Mouse (Mus musculus) thymus, postnatal 14 days (tissue): ENCODE measurements around the gene Klhdc8b.

Experiments used
- DNase-seq: peaks from one replicate; pipeline ENCODE4 v3.0.0; 2021

Klhdc8b gene

DNA sequence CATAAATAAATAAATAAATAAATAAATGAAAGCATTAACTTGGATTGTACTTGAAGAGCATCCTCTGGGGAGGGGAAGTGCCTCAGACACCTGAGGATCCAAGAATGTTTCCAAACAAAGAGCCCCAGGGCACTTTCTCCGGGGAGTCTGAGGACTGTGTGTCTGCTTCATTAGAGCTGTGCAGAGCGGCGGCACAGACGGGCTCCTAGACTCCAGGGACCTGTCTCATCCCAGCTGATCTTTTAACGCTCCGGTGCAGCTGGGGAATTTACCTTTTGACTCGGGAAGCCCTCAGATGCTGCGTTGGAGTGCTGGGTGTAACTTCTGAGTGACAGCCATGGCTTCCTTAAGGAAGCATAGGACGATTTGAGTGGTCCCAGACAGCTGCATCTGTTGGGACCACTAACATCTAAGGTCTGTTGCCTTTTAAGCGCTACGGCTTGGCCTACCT lies at the start of gene Klhdc8b:
Klhdc8b (minus strand) TSS at position 401 of the 451 bp plus-strand sequence.
- DNase-seq = no peak

DNA sequence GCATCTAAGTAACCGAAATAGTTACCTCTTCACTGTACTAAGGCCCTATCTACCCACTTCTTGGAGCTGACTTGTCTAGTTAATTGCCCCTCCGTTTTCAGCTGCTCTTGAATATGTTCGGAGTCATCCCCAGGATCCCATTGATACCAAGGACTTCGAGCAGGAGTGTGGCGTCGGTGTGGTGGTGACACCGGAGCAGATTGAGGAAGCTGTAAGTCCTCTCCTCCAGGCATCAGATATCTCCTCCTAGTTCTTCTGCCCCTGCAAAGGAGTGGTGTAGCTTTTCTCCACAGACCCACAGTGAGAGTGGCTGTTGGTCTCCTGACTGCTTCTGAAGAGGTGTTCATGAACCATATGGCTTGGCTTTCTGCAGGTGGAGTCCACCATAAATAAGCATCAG lies 47.4 kb upstream of the Klhdc8b start:
- no peak for DNase-seq

DNA sequence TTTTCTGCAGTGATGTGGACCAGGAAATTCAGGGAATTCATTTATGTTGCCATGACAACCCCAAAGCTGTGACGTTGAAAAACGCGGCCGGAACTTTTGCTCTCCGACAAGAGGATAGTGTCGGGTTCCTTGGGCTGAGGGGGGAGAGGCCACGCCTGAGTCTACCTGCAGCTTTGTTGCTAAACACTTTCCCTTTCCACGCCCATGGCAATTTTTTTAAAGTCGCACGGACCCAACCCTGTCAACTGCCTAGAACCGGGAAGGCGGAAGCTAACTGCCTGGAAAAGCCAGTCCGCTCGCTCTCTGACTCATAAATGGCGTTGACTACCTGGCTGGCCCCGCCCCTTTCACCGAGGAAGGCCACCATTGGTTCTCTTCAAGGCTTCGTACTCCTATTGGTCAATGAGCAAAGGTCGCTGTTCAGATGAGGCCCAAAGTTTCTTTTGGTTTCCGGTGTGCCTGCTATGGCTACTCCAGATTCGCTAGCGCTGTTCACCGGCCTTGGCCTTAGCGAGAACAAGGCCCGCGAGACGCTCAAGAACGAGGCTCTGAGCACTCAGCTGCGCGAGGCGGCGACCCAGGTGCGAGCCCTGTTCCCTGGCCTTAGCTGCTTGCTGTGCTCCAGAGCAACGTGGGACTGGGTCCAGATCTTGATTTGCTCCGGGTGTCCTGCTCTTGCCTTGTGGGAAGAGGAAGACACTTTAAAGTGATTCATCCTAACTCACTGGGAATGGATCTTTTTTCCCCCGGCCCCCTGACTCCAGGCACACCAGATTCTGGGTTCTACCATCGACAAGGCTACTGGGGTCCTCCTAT lies 46.4 kb upstream of the Klhdc8b start, which contains the start of gene Qars:
Qars (plus strand) TSS at position 88 of the 816 bp plus-strand sequence.
- DNase-seq = peak; percentile 95

DNA sequence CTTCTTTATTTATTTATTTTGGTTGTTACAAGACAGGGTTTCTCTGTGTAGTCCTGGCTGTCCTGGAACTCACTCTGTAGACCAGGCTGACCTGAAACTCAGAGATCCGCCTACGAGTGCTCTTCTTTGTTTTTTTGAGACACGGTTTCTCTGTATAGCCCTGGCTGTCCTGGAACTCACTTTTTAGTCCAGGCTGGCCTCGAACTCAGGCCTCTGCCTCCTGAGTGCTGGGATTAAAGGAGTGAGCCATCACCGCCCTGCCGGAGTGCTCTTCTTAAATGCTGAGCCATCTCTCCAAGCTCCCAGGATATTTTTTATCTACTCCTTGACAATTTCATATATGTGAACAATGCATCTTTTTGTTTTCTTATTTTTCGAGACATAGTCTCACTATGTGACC lies 45.5 kb upstream of the Klhdc8b start:
- no peak for DNase-seq

DNA sequence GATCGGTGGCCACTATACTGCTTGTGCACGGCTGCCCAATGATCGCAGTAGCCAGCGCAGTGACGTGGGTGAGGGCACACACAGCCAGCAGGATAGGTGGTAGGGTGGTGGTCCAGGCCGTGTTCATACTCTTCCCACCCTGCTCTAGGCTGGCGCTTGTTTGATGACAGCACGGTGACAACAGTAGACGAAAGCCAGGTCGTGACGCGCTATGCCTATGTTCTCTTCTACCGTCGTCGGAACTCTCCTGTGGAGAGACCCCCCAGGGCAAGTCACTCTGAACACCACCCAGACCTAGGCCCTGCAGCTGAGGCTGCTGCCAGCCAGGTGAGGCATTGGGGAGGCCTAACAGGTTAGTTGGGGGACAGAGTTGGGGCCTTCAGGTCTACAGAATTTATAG lies 38.6 kb upstream of the Klhdc8b start:
- no peak for DNase-seq

DNA sequence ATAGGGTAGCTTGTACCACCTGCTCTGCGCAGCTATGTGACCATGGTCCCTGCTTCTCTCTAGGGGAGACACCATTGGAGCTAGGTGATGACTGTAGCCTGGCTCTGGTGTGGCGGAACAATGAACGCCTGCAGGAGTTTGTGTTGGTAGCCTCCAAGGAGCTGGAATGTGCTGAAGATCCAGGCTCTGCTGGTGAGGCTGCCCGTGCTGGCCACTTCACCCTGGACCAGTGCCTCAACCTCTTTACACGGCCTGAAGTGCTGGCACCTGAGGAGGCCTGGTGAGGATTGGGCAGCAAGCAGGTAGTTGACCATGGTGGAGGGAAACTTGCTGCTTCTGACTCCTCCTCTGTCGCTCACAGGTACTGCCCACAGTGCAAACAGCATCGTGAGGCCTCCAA lies 37.9 kb upstream of the Klhdc8b start:
- no peak for DNase-seq

DNA sequence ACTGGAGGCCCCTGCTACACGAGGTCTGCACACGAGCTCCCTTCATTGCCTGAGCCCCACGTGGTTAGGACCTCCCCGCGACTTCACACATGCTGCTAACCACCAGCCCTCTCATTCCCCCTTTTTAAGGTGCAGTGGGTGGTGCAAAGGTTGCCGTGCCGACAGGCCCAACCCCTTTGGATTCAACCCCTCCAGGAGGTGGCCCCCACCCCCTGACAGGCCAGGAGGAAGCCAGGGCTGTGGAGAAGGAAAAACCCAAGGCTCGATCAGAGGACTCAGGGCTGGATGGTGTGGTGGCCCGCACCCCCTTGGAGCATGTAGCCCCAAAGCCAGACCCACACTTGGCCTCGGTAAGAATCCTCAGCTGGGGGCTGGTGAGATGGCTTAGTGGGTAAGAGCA lies 33.5 kb upstream of the Klhdc8b start:
- DNase-seq = no peak

DNA sequence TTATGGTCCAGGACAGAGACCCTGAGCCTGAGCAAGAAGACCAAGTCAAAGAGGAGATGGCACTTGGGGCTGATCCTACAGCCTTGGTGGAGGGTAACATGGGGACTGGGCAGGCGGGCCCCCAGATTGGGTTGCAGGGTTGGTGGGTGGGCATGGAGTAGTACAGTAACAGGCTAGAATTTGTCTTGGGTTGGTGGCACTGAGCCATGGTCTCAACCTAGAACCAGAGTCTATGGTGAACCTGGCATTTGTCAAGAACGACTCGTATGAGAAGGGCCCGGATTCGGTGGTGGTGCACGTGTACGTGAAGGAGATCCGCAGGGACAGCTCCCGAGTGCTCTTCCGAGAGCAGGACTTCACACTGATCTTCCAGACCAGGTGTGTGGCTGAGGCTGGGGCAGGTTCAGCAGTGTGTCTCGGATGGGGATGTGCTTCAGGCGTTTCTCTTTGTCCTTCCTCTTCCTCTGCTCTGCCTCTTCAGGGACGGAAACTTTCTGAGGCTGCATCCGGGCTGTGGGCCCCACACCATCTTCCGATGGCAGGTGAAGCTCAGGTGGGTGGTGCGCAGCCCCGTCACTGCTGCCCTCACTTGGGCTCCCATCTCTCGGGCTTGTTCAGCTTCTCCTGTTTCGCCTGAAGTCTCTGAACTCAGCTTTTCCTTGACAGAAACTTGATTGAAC lies 32.9 kb upstream of the Klhdc8b start:
- DNase-seq = no peak

DNA sequence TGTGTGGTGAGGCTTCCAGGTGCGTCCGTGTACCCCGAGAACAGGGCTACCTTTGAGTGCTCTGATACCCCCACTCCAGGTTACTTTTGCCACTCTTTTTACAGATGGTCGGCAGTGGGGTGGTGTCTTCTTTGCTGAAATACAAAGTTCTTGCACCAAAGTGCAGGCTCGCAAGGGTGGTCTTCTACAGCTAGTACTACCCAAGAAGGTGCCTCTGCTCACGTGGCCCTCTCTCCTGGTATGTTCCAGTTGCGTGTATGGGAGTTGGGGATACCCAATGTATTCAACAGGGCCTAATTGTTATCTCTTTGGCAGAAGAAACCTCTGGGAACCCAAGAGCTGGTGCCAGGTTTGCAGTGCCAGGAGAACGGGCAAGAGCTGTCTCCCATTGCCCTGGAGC lies 31.9 kb upstream of the Klhdc8b start:
- DNase-seq = no peak

DNA sequence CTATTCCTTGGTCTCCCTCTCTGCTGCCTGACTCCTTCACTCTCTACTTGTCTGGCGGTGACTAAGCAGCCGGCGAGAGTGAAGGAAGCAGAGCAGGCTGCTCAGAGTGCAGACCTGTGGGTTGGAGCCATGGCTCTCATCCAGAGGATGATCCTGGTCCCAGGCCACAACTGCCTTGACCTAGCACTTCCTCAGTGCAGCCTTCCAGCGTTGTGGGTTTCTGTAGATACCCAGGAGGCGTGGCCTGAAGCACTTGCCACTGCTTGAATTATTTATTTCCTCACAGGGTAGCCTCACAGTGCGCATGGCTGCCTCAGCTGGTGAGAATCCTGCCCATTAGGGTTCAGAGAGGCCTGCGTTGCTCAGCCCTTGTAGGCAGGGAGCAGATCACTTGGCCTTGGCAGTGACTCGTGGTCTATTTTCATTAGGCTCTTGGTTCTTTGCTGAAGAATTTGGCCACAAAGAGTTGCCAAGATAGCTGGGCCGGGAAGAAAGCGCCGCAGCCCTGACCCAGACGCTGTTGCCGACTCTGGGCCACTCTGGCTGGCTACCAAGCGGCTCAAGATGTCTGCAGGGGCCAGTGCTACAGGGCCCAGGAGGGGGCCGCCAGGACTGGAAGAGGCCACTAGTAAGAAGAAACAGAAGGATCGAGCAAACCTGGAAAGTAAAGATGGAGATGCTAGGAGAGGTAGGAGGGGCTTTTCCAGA lies 30.8 kb upstream of the Klhdc8b start:
- no peak for DNase-seq

DNA sequence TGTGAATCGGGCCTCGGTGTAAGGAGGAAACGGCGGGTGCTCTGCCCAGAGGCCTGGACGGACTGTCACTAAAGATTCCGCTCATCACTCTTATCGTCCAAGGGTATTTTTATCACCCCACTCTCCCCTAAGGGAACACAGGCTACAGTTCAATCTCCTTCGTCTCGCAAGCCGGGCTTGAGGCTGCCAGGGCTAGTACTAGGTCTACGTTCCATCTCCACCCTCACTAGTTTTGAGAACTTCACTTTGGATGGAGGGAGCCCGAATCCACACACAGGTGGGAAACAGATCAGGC lies 29.9 kb upstream of the Klhdc8b start:
- no peak for DNase-seq

DNA sequence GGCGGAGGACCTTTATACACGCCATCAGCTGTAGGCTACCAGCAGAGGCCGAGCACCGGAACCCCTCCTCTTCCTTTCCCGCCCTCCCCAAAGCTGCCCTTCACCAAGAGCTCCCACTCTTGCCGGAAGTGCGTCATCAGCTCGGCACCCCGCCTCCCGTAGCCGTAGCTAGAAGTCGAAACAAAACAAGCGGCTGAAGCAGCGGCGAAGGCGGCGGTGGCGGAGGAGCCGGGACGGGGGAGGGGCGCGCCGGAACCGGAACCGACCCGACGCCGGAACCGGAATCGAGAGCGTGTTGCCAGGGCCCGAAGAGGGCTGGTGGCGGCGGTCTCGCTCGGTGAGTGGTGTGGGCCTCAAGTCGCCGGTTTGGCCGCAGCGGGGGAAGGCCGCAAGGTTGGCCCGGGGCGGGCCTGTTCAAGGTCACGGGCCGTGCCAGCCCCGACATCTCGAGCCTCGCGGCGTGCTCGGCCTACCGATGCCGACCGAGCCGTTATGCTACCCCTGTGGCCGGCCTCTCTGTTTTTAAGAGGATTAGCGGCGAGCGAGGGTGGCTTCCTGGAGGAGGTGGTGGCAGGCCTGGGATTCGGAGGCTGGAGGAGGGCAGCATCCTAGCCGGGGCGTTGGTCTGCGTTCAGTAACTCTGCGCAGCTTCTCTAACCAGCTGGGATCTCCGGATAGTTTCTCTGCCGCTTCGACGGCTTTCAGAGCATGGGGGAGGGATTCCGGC lies 29.3 kb upstream of the Klhdc8b start, which contains the start of gene Usp19:
Usp19 (plus strand) TSS at position 44 of the 727 bp plus-strand sequence.
- peak; percentile 96 for DNase-seq

DNA sequence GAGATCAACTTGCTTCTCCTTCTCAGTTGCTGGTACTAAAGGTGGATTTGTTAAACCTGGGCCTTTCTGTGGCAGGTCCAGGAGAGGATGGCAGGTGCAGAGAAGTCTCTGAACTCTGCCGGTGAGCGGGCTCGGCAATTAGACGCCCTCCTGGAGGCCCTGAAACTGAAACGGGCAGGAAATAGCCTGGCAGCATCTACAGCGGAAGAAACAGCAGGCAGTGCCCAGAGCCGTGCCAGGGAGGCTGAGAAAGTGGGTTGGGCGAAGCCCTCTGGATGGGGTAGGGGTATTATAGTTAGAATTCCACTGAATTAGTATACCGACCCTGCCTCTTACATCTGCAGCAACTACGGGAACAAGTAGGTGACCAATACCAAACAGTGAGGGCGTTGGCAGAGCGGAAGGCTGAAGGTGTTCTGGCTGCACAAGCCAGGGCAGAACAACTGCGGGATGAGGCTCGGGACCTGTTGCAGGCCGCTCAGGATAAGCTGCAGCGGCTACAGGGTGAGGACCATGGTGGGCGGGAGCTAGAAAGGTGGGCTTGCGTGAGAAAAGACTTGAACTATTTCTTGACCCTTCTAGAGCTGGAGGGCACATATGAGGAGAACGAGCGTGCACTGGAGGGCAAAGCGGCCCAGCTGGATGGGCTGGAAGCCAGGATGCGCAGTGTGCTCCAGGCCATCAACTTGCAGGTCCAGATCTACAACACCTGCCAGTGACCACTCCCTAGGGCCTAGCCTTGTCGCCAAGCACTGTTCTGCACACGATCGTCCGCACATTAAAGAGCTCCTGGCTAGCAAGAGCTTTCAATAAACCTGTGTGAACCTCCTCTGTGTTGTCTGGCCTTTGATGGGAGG lies 28.5 kb upstream of the Klhdc8b start:
- peak; percentile 50 for DNase-seq

DNA sequence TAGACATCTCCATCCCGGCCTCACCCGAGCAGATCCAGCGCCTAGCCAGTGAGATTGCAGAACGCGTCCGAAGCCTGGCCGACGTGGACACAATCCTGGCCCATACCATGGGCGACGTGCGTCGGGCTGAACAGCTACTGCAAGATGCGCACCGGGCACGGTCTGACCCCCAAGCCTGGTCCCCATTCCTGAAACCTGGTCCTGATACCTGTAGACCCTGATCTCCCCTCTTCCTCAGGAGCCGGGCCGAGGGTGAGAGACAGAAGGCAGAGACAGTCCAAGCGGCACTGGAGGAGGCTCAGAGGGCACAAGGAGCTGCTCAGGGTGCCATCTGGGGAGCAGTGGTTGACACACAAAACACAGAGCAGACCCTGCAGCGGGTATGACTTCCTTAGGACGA lies 27.8 kb upstream of the Klhdc8b start:
- peak; percentile 32 for DNase-seq

DNA sequence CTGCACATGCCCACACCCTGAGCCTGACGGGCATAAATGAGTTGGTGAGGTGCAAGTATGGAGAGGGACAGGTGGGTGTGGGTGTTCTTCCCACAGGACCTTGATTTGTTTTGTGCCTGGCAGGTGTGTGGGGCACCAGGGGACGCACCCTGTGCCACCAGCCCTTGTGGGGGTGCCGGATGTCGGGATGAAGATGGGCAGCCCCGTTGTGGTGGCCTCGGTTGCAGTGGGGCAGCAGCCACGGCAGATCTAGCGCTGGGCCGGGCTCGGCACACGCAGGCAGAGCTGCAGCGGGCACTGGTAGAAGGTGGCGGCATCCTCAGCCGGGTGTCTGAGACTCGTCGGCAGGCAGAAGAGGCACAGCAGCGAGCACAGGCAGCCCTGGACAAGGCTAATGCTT lies 27.0 kb upstream of the Klhdc8b start:
- no peak for DNase-seq

DNA sequence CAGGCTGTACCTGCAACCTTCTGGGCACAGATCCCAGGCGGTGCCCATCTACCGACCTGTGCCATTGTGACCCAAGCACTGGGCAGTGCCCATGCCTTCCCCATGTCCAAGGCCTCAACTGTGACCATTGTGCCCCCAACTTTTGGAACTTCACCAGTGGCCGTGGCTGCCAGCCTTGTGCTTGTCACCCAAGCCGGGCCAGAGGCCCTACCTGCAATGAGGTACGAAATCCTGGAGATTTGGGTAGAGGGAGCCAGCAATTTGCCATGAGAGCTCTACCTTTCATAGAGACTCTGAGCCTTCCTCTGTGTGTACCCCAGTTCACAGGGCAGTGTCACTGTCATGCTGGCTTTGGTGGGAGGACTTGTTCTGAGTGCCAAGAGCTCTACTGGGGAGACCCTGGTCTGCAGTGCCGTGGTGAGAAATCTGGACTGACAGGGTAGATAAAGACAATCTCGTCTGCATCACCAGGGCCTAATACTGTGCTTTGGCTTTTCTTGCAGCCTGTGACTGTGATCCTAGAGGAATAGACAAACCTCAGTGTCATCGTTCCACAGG lies 25.7 kb upstream of the Klhdc8b start:
- no peak for DNase-seq

DNA sequence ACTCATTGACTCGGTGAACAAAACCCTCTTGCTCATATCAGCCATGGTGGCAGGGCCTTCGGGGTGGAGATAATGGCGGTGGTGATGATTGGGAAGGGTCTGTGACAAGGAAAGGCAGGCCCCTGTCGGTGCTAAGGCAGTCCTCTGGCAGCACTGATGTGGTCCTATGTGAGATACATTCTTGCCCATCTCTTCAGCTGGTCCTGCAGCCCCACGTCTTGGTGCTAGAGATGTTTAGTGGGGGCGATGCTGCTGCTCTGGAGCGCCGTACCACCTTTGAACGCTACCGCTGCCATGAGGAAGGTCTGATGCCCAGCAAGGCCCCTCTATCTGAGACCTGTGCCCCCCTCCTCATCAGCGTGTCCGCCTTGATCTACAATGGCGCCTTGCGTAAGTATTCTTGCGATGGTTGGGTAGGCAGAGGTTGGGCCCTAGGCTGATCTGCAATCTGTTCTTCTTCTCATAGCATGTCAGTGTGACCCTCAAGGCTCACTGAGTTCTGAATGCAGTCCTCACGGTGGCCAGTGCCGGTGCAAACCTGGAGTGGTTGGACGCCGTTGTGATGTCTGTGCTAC lies 24.0 kb upstream of the Klhdc8b start:
- DNase-seq = no peak

DNA sequence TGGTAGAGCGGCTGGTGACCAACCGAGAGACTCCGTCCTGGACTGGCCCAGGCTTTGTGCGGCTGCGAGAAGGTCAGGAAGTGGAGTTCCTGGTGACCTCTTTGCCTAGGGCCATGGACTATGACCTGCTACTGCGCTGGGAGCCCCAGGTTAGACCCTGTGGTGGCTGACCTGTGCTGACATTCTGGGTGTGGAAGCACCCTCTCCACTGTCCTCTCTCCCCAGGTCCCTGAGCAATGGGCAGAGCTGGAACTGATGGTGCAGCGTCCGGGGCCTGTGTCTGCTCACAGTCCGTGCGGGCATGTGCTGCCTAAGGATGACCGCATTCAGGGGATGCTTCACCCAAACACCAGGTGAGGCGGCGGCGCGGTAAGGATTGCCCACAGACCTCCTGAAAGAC lies 22.6 kb upstream of the Klhdc8b start:
- no peak for DNase-seq

DNA sequence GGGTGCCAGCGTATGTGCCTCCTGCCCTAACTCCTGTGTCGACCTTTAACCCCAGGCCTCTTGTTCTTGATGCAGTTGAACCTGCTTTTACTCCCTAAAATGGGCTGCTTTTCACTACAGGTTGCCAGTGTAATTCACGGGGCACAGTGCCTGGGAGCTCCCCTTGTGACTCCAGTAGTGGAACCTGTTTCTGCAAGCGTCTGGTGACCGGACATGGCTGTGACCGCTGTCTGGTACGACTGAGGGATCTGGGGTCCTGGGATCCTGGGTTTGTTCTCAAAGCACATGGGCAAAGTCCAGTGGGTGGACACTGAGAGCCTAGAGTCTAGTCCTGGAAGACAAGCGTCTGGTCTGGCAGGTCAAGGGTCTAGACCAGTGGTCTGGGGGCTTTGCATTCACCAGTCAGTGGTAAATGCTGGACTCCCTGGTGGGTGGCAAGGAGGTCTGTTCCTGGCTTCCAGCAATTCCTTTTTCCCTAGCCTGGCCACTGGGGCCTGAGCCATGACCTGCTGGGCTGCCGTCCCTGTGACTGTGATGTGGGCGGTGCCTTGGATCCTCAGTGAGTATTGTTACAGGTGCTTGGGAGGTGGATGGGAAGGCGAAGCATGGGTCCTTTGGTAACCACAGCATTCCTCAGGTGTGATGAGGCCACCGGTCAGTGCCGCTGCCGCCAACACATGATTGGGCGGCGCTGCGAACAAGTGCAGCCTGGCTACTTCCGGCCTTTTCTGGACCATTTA lies 21.8 kb upstream of the Klhdc8b start:
- DNase-seq = no peak

DNA sequence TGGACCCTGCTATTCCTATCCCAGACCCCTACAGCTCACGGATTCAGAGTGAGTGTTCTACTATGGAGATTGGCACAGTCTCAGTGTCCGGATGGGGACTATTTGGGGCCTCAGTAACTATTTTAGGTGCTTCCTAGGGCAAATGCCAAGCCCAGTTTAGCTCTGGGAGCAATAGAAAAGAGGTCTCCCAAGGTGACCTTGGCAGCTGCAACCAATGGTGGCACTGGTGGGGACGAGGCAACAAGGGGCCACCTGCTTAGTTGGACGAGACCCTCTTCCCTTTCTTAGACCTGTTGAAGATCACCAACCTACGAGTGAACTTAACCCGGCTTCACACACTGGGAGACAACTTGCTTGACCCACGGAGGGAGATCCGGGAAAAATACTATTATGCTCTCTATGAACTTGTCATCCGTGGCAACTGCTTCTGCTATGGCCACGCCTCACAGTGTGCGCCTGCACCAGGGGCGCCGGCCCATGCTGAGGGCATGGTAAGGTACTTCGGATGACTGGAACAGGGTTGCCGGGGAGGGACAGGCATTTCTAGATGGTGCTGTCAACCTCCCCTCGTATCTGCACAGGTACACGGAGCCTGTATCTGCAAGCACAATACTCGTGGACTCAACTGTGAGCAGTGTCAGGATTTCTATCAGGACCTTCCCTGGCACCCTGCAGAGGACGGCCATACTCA lies 20.3 kb upstream of the Klhdc8b start:
- DNase-seq = no peak
